Mouse (Mus musculus) kidney, embryonic 15.5 days (tissue): Measurements from ENCODE around the gene Slc30a10. TPM values are rescaled to one million over a fixed set of nuclear protein-coding genes. Genes with fewer than 3 reads are reported as not detected.

ENCODE experiments used
- ATAC-seq: fragments of 200-750 bp; cut with Nextera tagmentation; replicated peaks from 2 replicates; pipeline ENCODE4 v1.8.0; 2017; ENCODE audit warnings: moderate TSS enrichment; ENCODE audit not compliant: low FRiP score
- H3K27ac ChIP-seq: fragments of 300-500 bp; sonication (generic); 2 replicates; pipeline ENCODE4 v1.5.1; 2015; ENCODE audit warnings: mild to moderate bottlenecking, inconsistent platforms
- H3K27me3 ChIP-seq: fragments of 300-500 bp; sonication (generic); 2 replicates; pipeline ENCODE4 v1.6.1; 2015; ENCODE audit warnings: inconsistent platforms
- H3K36me3 ChIP-seq: fragments of 300-500 bp; sonication (generic); 2 replicates; pipeline ENCODE4 v1.6.1; 2015; ENCODE audit warnings: inconsistent platforms
- H3K4me1 ChIP-seq: fragments of 300-500 bp; sonication (generic); 2 replicates; pipeline ENCODE4 v1.6.1; 2015; ENCODE audit warnings: inconsistent platforms
- H3K4me2 ChIP-seq: fragments of 300-500 bp; sonication (generic); 2 replicates; pipeline ENCODE4 v1.6.1; 2015; ENCODE audit warnings: moderate library complexity, mild to moderate bottlenecking, inconsistent platforms
- H3K4me3 ChIP-seq: fragments of 300-500 bp; sonication (generic); replicated peaks from 2 replicates; pipeline ENCODE4 v1.5.1; 2015; ENCODE audit warnings: mild to moderate bottlenecking, inconsistent platforms
- H3K9ac ChIP-seq: fragments of 300-500 bp; sonication (generic); 2 replicates; pipeline ENCODE4 v1.6.1; 2015; ENCODE audit warnings: mild to moderate bottlenecking, inconsistent platforms
- H3K9me3 ChIP-seq: fragments of 300-500 bp; sonication (generic); replicated peaks from 2 replicates; pipeline ENCODE4 v1.6.1; 2016; ENCODE audit warnings: inconsistent platforms
- WGBS: fragments of 180-500 bp; shearing (Covaris S2); methylation state at CpG from one replicate; pipeline ENCODE4 v1.1.7; 2015; ENCODE audit warnings: mixed read lengths; 5-methylcytosine and 5-hydroxymethylcytosine counted together
- polyA plus RNA-seq: library from polyadenylated mRNA; unstranded; fragments of >200 nt; fragmentation: Nextera tagmentation; extraction: Ambion mirVana; gene quantifications from 2 replicates; pipeline ENCODE4 v1.2.1, GENCODE M21; 2015

Gene Slc30a10
- 0.10 and 0.38 TPM in 2 replicates for polyA plus RNA-seq

GRCm38 (mm10) chr1:185454575-185454954 is at the start of gene Slc30a10:
Gene Slc30a10 (plus strand): TSS chr1:185454848.
- WGBS: 3% methylated on average over 18 of the region's 18 CpGs
- Histone ChIP-seq H3K9ac (peak within 1 kb of the TSS; percentile 15), H3K36me3 (no peaks in the 10 kb centered on the region), H3K4me3 (peak within 1 kb of the TSS; percentile 53), H3K27ac (no peak within 1 kb of the TSS), H3K4me1 (peaks cover 14% of the 10 kb centered on the region), H3K27me3 (peaks cover 47% of the 10 kb centered on the region), H3K4me2 (peak within 1 kb of the TSS; percentile 98), H3K9me3 (no peaks in the 10 kb centered on the region)
- ATAC-seq: peak; percentile 93

GRCm38 (mm10) chr1:185405921-185406320 is 48.7 kb upstream of the Slc30a10 start:
- ATAC-seq: no peak
- H3K4me3 ChIP-seq: no peak overlapping the region
- no peak overlapping the region for H3K9ac ChIP-seq
- no peak overlapping the region for H3K27ac ChIP-seq
- peaks cover 90% of the 10 kb centered on the region for H3K36me3 ChIP-seq
- no peak overlapping the region for H3K4me2 ChIP-seq
- no peaks in the 10 kb centered on the region for H3K9me3 ChIP-seq
- 90% methylated on average over 10 of the region's 10 CpGs for WGBS
- H3K27me3 ChIP-seq: no peaks in the 10 kb centered on the region
- H3K4me1 ChIP-seq: no peaks in the 10 kb centered on the region

- no peak overlapping the region for H3K27ac ChIP-seq
- no peak overlapping the region for H3K4me3 ChIP-seq
- ATAC-seq: no peak
- no peaks in the 10 kb centered on the region for H3K27me3 ChIP-seq
- peaks cover 92% of the 10 kb centered on the region for H3K36me3 ChIP-seq
- no peaks in the 10 kb centered on the region for H3K9me3 ChIP-seq
- H3K4me2 ChIP-seq: no peak overlapping the region
- no peaks in the 10 kb centered on the region for H3K4me1 ChIP-seq
- H3K9ac ChIP-seq: no peak overlapping the region
- WGBS: 81% methylated on average over 3 of the region's 3 CpGs
These were observed 44.8 kb upstream of the Slc30a10 start for GRCm38 (mm10) chr1:185409831-185410230.

GRCm38 (mm10) chr1:185418011-185418410 is 36.6 kb upstream of the Slc30a10 start:
- H3K9me3 ChIP-seq: no peaks in the 10 kb centered on the region
- H3K27me3 ChIP-seq: no peaks in the 10 kb centered on the region
- no peak overlapping the region for H3K9ac ChIP-seq
- H3K27ac ChIP-seq: no peak overlapping the region
- no peak overlapping the region for H3K4me3 ChIP-seq
- 92% methylated on average over 9 of the region's 9 CpGs for WGBS
- H3K4me1 ChIP-seq: no peaks in the 10 kb centered on the region
- H3K36me3 ChIP-seq: peaks cover 95% of the 10 kb centered on the region
- ATAC-seq: no peak
- H3K4me2 ChIP-seq: no peak overlapping the region

GRCm38 (mm10) chr1:185419805-185420204 is 34.8 kb upstream of the Slc30a10 start:
- no peak for ATAC-seq
- H3K9me3 ChIP-seq: no peaks in the 10 kb centered on the region

GRCm38 (mm10) chr1:185420776-185421175 is 33.9 kb upstream of the Slc30a10 start:
- Histone ChIP-seq H3K27me3 (no peaks in the 10 kb centered on the region), H3K4me3 (no peak overlapping the region), H3K36me3 (peaks cover 93% of the 10 kb centered on the region), H3K4me2 (no peak overlapping the region), H3K9ac (no peak overlapping the region), H3K27ac (no peak overlapping the region), H3K4me1 (no peaks in the 10 kb centered on the region), H3K9me3 (no peaks in the 10 kb centered on the region)
- ATAC-seq: no peak
- WGBS: 88% methylated on average over 6 of the region's 6 CpGs

More at GRCm38 (mm10) chr1:185419805-185420204, 34.8 kb upstream of the Slc30a10 start:
- no peak overlapping the region for H3K9ac ChIP-seq
- H3K4me3 ChIP-seq: no peak overlapping the region
- H3K36me3 ChIP-seq: peaks cover 94% of the 10 kb centered on the region
- WGBS: 93% methylated on average over 5 of the region's 5 CpGs
- no peaks in the 10 kb centered on the region for H3K4me1 ChIP-seq
- no peaks in the 10 kb centered on the region for H3K27me3 ChIP-seq
- H3K4me2 ChIP-seq: no peak overlapping the region
- H3K27ac ChIP-seq: no peak overlapping the region

- Histone ChIP-seq H3K4me1 (no peaks in the 10 kb centered on the region), H3K9ac (no peak overlapping the region), H3K36me3 (peaks cover 82% of the 10 kb centered on the region), H3K27ac (no peak overlapping the region), H3K9me3 (no peaks in the 10 kb centered on the region), H3K4me2 (no peak overlapping the region), H3K4me3 (no peak overlapping the region), H3K27me3 (no peaks in the 10 kb centered on the region)
- WGBS: 96% methylated on average over 5 of the region's 5 CpGs
- ATAC-seq: no peak
These were observed 28.1 kb upstream of the Slc30a10 start for GRCm38 (mm10) chr1:185426583-185426982.

GRCm38 (mm10) chr1:185430488-185430887 is 24.2 kb upstream of the Slc30a10 start:
- ATAC-seq: no peak
- Histone ChIP-seq H3K36me3 (peaks cover 46% of the 10 kb centered on the region), H3K27ac (no peak overlapping the region), H3K4me3 (no peak overlapping the region), H3K27me3 (no peaks in the 10 kb centered on the region), H3K9me3 (no peaks in the 10 kb centered on the region), H3K9ac (no peak overlapping the region), H3K4me1 (no peaks in the 10 kb centered on the region), H3K4me2 (no peak overlapping the region)
- WGBS: 93% methylated on average over 5 of the region's 5 CpGs

GRCm38 (mm10) chr1:185431245-185431997 is 23.2 kb upstream of the Slc30a10 start:
- 60% methylated on average over 6 of the region's 6 CpGs for WGBS
- ATAC-seq: no peak
- Histone ChIP-seq H3K4me3 (no peak overlapping the region), H3K27ac (no peak overlapping the region), H3K9me3 (no peaks in the 10 kb centered on the region), H3K27me3 (no peaks in the 10 kb centered on the region), H3K4me2 (no peak overlapping the region), H3K4me1 (no peaks in the 10 kb centered on the region), H3K36me3 (peaks cover 37% of the 10 kb centered on the region), H3K9ac (no peak overlapping the region)

GRCm38 (mm10) chr1:185431998-185432317 is 22.7 kb upstream of the Slc30a10 start:
- WGBS: 75% methylated on average over 13 of the region's 13 CpGs
- Histone ChIP-seq H3K4me3 (no peak overlapping the region), H3K9me3 (no peaks in the 10 kb centered on the region), H3K36me3 (peaks cover 32% of the 10 kb centered on the region), H3K27ac (no peak overlapping the region), H3K4me1 (no peaks in the 10 kb centered on the region), H3K27me3 (no peaks in the 10 kb centered on the region), H3K9ac (no peak overlapping the region), H3K4me2 (no peak overlapping the region)
- ATAC-seq: no peak

- Histone ChIP-seq H3K9ac (no peak overlapping the region), H3K27me3 (no peaks in the 10 kb centered on the region), H3K27ac (no peak overlapping the region), H3K4me3 (no peak overlapping the region), H3K36me3 (peaks cover 21% of the 10 kb centered on the region), H3K9me3 (no peaks in the 10 kb centered on the region), H3K4me1 (no peaks in the 10 kb centered on the region), H3K4me2 (no peak overlapping the region)
- 64% methylated on average over 6 of the region's 6 CpGs for WGBS
- ATAC-seq: no peak; the same call in 1 of the 2 replicates
These were observed 21.5 kb upstream of the Slc30a10 start for GRCm38 (mm10) chr1:185433112-185433511.

- Histone ChIP-seq H3K27me3 (no peaks in the 10 kb centered on the region), H3K4me1 (0 out of 2 replicates have a peak, but pooled peaks cover 4% of the 10 kb centered on the region), H3K9me3 (no peaks in the 10 kb centered on the region), H3K4me2 (no peak overlapping the region), H3K27ac (no peak overlapping the region), H3K9ac (no peak overlapping the region), H3K4me3 (no peak overlapping the region), H3K36me3 (no peaks in the 10 kb centered on the region)
- WGBS: 72% methylated on average over 9 of the region's 9 CpGs
- no peak for ATAC-seq
These were observed 15.6 kb upstream of the Slc30a10 start for GRCm38 (mm10) chr1:185438841-185439580.
